Mouse (Mus musculus): ENCODE results near the gene Mgme1. TPM values are rescaled to one million over a fixed set of nuclear protein-coding genes. Genes with fewer than 3 reads are reported as not detected.

Mgme1 gene
- polyA plus RNA-seq, 1 experiment from 2014 or later: 5.4 TPM

GRCm38 (mm10) chr2:144269679-144270475 lies 586 bp upstream of the Mgme1 start:
- peak overlapping the region; percentile 98 for H3K27ac ChIP-seq (ENCODE audit: low read depth)
- H3K4me2 ChIP-seq (ENCODE audit: low read depth, low read length): peak overlapping the region; percentile 89
- WGBS (ENCODE audit: insufficient replicate concordance): under 1% methylated on average over 33 of the region's 33 CpGs
- H3K9me3 ChIP-seq (ENCODE audit: low read length): no peaks in the 10 kb centered on the region
- TF ChIP-seq CTCF (IDR thresholded peaks at IDR 0.05; ENCODE audit: low read depth) (no peak), EP300 (IDR thresholded peaks at IDR 0.05; ENCODE audit: low read depth) (no peak)
- peaks cover 39% of the 10 kb centered on the region for H3K4me1 ChIP-seq (ENCODE audit: insufficient read depth)
- DNase-seq (no peak), ATAC-seq (no peak)
- H3K36me3 ChIP-seq (replicated peaks; ENCODE audit: insufficient read depth, low read length): peaks cover 7% of the 10 kb centered on the region
- no peaks in the 10 kb centered on the region for H3K27me3 ChIP-seq (ENCODE audit: insufficient read depth, low read length)
- H3K9ac ChIP-seq (replicated peaks): peak overlapping the region; percentile 95
- H3K4me3 ChIP-seq (ENCODE audit: low read depth, low read length): peak overlapping the region; percentile 89

GRCm38 (mm10) chr2:144272088-144272487 lies 1.6 kb downstream of the Mgme1 start:
- TF ChIP-seq EP300 (IDR thresholded peaks at IDR 0.05; ENCODE audit: low read depth): no peak
- no peak for TF ChIP-seq CTCF (IDR thresholded peaks at IDR 0.05; ENCODE audit: low read depth)
- H3K36me3 ChIP-seq (replicated peaks; ENCODE audit: insufficient read depth, low read length): peaks cover 6% of the 10 kb centered on the region; the same call in 1 of the 2 replicates
- no peak for DNase-seq
- no peak overlapping the region for H3K4me3 ChIP-seq (ENCODE audit: low read depth, low read length)
- H3K9ac ChIP-seq (replicated peaks): 0 out of 2 replicates have a peak overlapping the region, but pooled peaks have one; percentile 32
- no peak for ATAC-seq
- H3K27me3 ChIP-seq (ENCODE audit: insufficient read depth, low read length): no peaks in the 10 kb centered on the region
- H3K4me2 ChIP-seq (ENCODE audit: low read depth, low read length): peak overlapping the region; percentile 89; the same call in 1 of the 2 replicates
- peaks cover 31% of the 10 kb centered on the region for H3K4me1 ChIP-seq (ENCODE audit: insufficient read depth)
- H3K9me3 ChIP-seq (ENCODE audit: low read length): no peaks in the 10 kb centered on the region
- H3K27ac ChIP-seq (ENCODE audit: low read depth): no peak overlapping the region
- 73% methylated on average over 12 of the region's 12 CpGs for WGBS (ENCODE audit: insufficient replicate concordance)

GRCm38 (mm10) chr2:144274741-144275140 lies 4.3 kb downstream of the Mgme1 start:
- 35% methylated on average over 8 of the region's 8 CpGs for WGBS (ENCODE audit: insufficient replicate concordance)
- DNase-seq (no peak), ATAC-seq (no peak)
- no peaks in the 10 kb centered on the region for H3K27me3 ChIP-seq (ENCODE audit: insufficient read depth, low read length)
- no peaks in the 10 kb centered on the region for H3K9me3 ChIP-seq (ENCODE audit: low read length)
- H3K4me3 ChIP-seq (ENCODE audit: low read depth, low read length): no peak overlapping the region
- H3K9ac ChIP-seq (replicated peaks): peak overlapping the region; percentile 54
- H3K4me2 ChIP-seq (ENCODE audit: low read depth, low read length): peak overlapping the region; percentile 55
- TF ChIP-seq CTCF (IDR thresholded peaks at IDR 0.05; ENCODE audit: low read depth) (no peak), EP300 (IDR thresholded peaks at IDR 0.05; ENCODE audit: low read depth) (no peak)
- 0 out of 2 replicates have a peak, but pooled peaks cover 4% of the 10 kb centered on the region for H3K36me3 ChIP-seq (replicated peaks; ENCODE audit: insufficient read depth, low read length)
- H3K27ac ChIP-seq (ENCODE audit: low read depth): peak overlapping the region; percentile 84
- peaks cover 22% of the 10 kb centered on the region for H3K4me1 ChIP-seq (ENCODE audit: insufficient read depth)

GRCm38 (mm10) chr2:144276885-144277284 lies 6.4 kb downstream of the Mgme1 start:
- no peaks in the 10 kb centered on the region for H3K27me3 ChIP-seq (ENCODE audit: insufficient read depth, low read length)
- peak overlapping the region; percentile 65 for H3K27ac ChIP-seq (ENCODE audit: low read depth)
- H3K9ac ChIP-seq (replicated peaks): no peak overlapping the region
- 69% methylated on average over 3 of the region's 3 CpGs for WGBS (ENCODE audit: insufficient replicate concordance)
- peaks cover 21% of the 10 kb centered on the region for H3K4me1 ChIP-seq (ENCODE audit: insufficient read depth)
- ATAC-seq: 0 out of 2 replicates have a peak, but pooled peaks have one; percentile 3
- TF ChIP-seq EP300 (IDR thresholded peaks at IDR 0.05; ENCODE audit: low read depth): peak; percentile 60; the same call in 1 of the 2 replicates
- no peak for TF ChIP-seq CTCF (IDR thresholded peaks at IDR 0.05; ENCODE audit: low read depth)
- no peak for DNase-seq
- H3K9me3 ChIP-seq (ENCODE audit: low read length): no peaks in the 10 kb centered on the region
- H3K36me3 ChIP-seq (replicated peaks; ENCODE audit: insufficient read depth, low read length): 0 out of 2 replicates have a peak, but pooled peaks cover 4% of the 10 kb centered on the region
- no peak overlapping the region for H3K4me3 ChIP-seq (ENCODE audit: low read depth, low read length)
- H3K4me2 ChIP-seq (ENCODE audit: low read depth, low read length): no peak overlapping the region

- H3K27me3 ChIP-seq (ENCODE audit: insufficient read depth, low read length): no peaks in the 10 kb centered on the region
- peaks cover 20% of the 10 kb centered on the region for H3K4me1 ChIP-seq (ENCODE audit: insufficient read depth)
- WGBS (ENCODE audit: insufficient replicate concordance): 49% methylated on average over 5 of the region's 5 CpGs
- DNase-seq: peak; percentile 87
- no peak overlapping the region for H3K9ac ChIP-seq (replicated peaks)
- peak overlapping the region; percentile 13; the same call in 1 of the 2 replicates for H3K4me2 ChIP-seq (ENCODE audit: low read depth, low read length)
- H3K27ac ChIP-seq (ENCODE audit: low read depth): peak overlapping the region; percentile 66
- H3K36me3 ChIP-seq (replicated peaks; ENCODE audit: insufficient read depth, low read length): 0 out of 2 replicates have a peak, but pooled peaks cover 4% of the 10 kb centered on the region
- no peaks in the 10 kb centered on the region for H3K9me3 ChIP-seq (ENCODE audit: low read length)
- peak; percentile 96 for ATAC-seq
- peak; percentile 46; the same call in 1 of the 2 replicates for TF ChIP-seq EP300 (IDR thresholded peaks at IDR 0.05; ENCODE audit: low read depth)
- no peak for TF ChIP-seq CTCF (IDR thresholded peaks at IDR 0.05; ENCODE audit: low read depth)
- no peak overlapping the region for H3K4me3 ChIP-seq (ENCODE audit: low read depth, low read length)
Observed at GRCm38 (mm10) chr2:144279742-144280141, 9.3 kb downstream of the Mgme1 start.

GRCm38 (mm10) chr2:144280568-144280967 lies 10.1 kb downstream of the Mgme1 start:
- TF ChIP-seq CTCF (IDR thresholded peaks at IDR 0.05; ENCODE audit: low read depth) (no peak), EP300 (IDR thresholded peaks at IDR 0.05; ENCODE audit: low read depth) (no peak)
- 64% methylated on average over 3 of the region's 3 CpGs for WGBS (ENCODE audit: insufficient replicate concordance)
- no peak for ATAC-seq
- Histone ChIP-seq H3K4me1 (ENCODE audit: insufficient read depth) (peaks cover 19% of the 10 kb centered on the region), H3K27me3 (ENCODE audit: insufficient read depth, low read length) (no peaks in the 10 kb centered on the region), H3K9me3 (ENCODE audit: low read length) (no peaks in the 10 kb centered on the region), H3K9ac (replicated peaks) (no peak overlapping the region), H3K27ac (ENCODE audit: low read depth) (peak overlapping the region; percentile 66; the same call in 1 of the 2 replicates), H3K36me3 (replicated peaks; ENCODE audit: insufficient read depth, low read length) (0 out of 2 replicates have a peak, but pooled peaks cover 4% of the 10 kb centered on the region), H3K4me3 (ENCODE audit: low read depth, low read length) (no peak overlapping the region), H3K4me2 (ENCODE audit: low read depth, low read length) (no peak overlapping the region)
- no peak for DNase-seq

Measured in liver, postnatal 0 days (tissue).